Mouse (Mus musculus) kidney, adult 8-10 months (tissue): ENCODE results near the gene Smarcd1.
"Not testable (repeated sequence)": the region's sequence is repeated elsewhere in the genome, so short reads cannot be mapped to it uniquely, and the experiment has no call there.

Experiments
- DNase-seq, 2 experiments: peaks; one replicate each; pipeline ENCODE4 v3.0.0; 2022

Smarcd1 gene

DNA sequence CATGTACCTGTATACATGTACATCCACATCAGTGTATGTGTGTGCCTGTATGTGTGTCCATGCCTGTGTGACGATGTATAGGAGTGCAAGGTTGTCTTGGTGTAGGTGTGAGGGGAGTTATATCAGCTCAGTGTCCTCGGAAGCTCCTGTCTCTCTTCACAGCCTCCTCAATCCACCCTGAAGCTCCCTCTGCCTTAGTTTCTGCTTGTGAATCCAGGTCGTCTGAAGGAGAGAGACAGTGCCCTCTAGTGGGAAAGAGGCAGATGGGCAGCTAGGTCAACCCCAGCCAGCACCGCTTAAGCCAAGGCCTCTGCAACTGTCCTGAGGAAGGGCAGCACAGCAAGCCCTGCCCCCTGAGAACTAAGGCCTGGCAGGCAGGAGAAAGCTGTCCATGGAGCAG is 13.2 kb upstream of the Smarcd1 start:
- peak in 1 of 2 experiments; percentile 60 for DNase-seq

DNA sequence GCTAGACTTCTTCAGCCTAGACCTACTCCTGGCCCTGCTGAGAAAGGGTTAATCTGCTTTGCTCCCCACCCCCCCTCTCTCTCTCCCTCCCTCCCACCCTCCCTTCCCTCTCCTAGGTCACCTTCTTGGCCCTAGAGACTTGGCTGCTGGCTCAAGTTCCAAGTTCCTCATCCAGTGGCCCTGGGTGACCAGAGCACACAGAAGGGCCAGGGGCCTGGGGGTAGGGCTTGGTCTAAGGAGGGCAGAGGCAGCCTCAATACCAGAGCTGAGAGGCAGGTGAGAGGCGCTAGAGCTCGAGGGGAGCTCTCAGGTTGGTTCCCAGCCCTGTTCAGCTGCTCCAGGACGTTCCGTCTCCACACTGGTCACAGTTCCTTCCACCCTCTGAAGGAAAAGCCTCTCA is 11.0 kb upstream of the Smarcd1 start:
- no peak for DNase-seq

DNA sequence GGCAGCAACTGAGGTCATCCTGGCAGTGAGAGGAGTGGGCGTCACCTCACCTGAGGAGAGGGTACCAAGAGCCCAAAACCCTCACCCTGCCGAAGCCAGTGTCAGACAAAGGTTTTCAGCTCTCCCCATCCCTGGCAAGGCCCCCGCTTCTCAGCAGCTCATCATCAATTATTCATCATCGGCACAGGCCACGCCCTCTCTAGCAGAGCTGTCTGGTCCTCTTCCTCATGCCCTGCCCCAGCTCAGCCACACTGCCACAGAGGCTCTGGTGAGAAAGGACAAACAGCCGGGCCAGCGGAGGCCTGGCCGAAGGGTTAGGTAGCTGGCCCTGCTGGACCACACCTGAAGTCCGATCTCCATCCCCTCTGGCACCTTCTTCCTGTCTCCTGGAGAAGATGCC is 10.0 kb upstream of the Smarcd1 start:
- no peak for DNase-seq

DNA sequence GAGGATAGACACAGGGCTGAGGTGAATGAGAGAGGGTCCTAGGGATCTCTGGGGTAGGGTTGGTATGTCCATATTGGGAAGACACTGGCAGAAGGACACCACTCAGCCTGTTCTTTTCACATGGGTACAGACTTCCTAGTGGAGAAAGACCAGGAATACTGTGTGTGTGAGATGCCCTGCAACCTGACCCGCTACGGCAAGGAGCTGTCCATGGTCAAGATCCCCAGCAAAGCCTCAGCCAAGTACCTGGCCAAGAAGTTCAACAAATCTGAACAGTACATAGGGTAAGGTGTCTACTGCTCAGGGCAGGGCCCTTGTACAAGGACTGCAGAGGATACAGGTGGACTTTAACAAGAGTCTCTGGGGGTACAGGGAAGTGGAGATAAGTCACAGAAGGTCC is 4.6 kb upstream of the Smarcd1 start:
- DNase-seq: no peak

DNA sequence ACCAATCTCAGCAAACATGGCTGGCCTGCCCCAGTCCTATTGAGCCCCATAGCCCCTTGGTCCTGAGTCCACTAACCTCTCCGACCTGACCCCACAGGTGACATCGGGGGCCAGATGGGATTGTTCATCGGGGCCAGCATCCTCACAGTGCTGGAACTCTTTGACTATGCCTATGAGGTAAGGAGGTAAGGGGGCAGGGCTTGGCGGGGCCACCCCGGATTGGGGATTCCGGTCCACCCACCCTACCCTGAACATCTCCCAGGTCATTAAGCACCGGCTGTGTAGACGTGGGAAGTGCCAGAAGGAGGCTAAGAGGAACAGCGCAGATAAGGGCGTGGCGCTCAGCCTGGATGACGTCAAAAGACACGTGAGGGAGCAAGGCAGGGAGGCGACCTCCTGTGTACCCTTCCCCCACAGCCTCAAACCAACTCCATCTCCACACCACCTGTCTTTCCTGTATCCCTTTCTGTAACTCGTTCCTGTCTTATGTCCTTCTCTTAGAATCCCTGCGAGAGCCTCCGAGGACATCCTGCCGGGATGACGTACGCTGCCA is 3.3 kb upstream of the Smarcd1 start:
- DNase-seq: no peak

DNA sequence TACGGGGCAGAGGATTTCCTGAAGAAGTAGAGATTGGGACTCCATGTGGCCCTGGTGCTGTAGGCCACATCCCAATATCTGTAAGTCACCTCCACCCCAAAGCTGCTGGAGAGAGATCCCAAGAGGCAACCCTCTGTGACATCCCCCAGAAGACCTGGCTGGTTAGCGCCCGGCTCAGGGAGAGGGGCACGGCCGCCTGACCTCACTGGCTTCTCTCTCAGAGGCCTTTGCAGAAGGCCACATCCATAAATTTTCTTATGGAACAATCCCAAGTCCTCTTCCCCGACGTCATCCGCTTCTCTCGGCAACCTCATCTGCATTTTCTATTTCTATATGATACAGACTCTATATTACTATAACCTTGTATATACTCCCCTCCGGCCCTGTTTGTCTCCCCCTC is 2.2 kb upstream of the Smarcd1 start:
- DNase-seq: no peak

DNA sequence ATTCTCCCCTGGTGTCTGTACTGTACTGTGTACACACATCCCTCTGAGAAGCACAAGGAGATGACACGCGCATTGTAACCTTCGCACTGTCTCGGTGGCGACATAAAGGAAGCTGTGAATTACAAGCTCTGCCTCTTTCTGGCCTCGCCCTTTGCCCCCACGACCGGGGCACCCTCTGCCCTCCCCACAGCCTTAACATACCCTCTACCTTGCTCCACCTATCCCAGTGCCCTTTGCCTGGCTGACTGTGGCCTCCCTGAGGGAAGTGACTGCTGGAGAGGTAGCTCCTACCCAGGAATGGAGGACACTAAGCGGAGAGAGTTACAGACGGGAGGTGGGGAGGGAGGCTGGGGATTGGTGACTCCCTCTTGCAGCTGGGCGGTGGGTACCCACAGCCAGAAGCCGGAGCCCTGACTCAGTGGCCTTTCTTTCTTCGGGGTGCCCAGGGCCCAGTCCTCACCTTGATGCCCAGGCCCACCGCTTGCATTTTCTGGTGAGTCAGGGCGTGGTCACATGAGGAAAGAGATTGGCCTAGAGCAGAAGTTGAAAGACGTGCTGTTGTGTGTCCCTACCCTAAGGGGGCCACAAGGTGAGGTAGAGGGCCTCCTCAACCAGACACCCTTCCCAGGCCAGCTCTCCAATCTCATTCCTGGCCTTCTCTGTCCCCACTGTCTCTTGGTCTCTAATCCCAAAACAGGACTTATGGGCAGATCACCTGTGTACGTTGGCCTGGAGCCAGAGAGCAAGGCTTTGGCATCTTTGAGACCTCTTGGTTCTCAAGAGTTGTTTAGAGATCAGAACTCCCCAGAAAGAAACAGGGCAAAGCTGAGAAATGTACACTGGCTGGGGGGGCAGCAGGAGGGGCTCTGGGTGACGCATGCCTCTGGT is 1.5 kb upstream of the Smarcd1 start:
- DNase-seq: peak in 1 of 2 experiments; percentile 53

DNA sequence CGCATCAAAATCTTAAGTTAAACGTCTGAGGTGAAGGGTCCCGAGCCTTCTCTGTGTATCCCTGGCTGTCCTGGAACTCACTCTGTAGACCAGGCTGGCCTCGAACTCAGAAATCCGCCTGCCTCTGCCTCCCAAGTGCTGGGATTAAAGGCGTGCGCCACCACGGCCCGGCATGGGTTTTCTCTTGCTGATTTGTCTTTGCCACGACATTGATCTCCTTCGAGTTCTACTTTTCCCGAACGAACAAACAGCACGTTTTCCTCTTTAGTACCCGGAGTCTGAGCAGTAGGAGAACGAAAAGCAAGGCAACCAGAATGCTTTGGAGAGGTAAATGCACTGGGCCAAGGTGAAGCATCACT is 310 bp upstream of the Smarcd1 start:
- DNase-seq: not testable (repeated sequence)

DNA sequence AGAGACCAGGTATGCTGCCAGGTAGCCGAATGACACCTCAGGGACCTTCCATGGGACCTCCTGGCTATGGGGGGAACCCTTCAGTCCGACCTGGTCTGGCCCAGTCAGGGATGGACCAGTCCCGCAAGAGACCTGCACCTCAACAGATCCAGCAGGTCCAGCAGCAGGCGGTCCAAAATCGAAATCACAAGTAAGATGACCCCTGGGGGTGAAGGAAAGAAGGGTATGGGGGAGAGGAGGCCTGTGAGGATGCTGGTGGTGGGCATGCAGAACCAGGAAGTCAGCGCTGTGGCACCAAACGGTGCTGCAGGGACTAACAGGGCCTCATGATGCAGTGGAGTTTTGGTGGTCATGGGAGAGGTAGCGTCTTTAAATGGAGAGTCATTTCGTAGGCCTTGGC is 1.2 kb downstream of the Smarcd1 start:
- DNase-seq: no peak

DNA sequence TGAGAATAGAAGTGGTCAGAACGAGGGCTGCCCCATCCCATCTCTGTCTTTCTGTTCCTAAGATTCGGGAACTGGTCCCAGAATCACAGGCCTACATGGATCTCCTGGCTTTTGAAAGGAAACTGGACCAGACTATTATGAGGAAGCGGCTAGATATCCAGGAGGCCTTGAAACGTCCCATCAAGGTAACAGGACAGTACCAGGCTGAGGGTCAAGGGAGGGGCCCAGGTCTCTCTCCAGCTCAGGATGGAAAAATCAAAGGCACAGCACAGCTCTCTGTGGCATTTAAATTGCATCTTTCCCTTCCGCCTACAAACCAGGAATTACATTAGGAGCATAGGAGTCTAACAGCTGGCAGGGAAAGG is 1.7 kb downstream of the Smarcd1 start:
- no peak for DNase-seq

DNA sequence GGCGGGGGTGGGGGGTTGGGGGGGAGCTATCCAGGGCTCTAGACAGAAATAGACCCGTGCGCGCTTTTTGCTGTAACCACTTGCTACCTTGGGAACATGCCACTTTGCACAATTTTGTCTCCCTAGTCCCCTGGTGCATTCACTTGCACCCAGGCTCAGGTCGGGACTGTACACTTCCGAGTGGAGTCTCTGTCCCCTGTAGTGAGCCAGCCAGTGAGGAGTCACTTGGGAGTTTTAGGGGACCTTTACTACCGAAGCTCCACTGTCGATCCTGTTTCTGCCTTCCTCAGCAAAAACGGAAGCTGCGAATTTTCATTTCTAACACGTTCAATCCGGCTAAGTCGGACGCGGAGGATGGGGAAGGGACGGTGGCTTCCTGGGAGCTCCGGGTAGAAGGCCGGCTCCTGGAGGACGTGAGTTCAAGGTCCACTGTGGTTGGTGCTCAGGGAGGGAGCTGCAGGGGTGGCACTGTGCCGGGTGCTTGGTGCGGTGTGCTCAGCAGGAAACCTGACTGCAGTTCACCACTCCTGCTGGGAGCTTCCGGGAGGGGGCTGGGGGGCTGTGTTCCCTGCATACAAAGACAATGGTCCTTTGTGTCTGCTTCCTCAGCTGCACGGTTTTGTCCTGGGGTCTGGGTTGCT is 2.2 kb downstream of the Smarcd1 start:
- DNase-seq: peak; percentile 72 to 80

DNA sequence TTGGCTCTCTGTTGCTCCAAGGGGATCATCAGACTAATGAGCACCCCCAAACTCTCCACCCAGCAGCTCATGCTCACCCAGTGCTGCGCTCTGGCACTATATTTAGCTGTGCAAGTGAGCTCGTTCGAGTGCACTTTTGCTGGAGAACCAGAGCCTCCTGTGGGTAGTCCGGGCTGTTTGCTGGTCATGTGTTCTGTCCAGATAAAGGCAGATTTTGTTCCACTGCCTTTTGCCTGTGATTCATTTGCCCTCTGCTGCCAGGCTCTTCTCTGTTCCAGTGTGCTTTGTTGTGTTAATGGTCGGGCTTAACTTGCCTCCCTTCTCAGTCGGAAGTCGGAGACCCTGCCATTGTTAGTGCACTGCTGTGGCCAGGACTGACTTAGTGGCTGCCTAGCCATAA is 3.0 kb downstream of the Smarcd1 start:
- DNase-seq: no peak

DNA sequence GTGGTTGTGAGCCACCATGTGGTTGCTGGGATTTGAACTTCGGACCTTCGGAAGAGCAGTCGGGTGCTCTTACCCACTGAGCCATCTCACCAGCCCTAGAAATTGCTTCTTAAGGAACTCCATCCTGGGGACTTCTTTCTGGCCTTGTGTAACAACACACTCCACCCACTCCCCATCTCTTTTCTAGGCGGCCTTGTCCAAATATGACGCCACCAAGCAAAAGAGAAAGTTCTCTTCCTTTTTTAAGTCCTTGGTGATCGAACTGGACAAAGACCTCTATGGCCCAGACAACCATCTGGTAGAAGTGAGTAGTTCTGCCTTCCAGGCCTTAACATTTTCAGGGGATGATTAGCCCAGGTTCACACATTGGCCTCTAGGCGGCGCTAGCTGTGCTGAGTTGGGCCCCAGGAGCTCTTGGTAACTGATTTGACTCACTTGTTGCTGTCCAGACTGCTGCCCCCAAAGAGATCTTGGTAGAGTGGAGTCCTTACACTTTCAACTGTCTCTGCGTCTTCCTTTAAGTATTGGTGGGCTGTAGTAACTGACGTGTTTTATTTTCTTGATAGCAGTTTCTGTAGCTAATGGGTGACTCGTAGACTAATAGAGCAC is 3.6 kb downstream of the Smarcd1 start, which contains the start of gene Gm17349:
TSS of gene Gm17349 (minus strand) at position 51 of the 609 bp plus-strand sequence.
- DNase-seq: peak in 1 of 2 experiments; percentile 68

DNA sequence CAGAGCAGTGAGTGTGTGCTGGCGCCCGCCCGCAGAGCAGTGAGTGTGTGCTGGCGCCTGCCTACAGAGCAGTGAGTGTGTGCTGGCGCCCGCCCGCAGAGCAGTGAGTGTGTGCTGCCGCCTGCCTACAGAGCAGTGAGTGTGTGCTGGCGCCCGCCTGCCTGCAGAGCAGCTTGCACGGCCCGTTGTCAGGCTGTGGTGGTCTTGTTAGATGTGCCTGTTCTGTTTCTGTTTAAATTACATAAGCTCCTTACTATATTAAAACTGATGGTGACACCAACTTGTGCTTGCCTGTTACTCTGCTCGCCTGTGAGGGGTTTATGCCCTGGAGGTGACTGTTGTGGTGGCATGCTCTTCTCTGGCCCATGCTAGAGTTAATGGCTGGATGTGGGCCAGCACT is 6.2 kb downstream of the Smarcd1 start:
- no peak for DNase-seq

DNA sequence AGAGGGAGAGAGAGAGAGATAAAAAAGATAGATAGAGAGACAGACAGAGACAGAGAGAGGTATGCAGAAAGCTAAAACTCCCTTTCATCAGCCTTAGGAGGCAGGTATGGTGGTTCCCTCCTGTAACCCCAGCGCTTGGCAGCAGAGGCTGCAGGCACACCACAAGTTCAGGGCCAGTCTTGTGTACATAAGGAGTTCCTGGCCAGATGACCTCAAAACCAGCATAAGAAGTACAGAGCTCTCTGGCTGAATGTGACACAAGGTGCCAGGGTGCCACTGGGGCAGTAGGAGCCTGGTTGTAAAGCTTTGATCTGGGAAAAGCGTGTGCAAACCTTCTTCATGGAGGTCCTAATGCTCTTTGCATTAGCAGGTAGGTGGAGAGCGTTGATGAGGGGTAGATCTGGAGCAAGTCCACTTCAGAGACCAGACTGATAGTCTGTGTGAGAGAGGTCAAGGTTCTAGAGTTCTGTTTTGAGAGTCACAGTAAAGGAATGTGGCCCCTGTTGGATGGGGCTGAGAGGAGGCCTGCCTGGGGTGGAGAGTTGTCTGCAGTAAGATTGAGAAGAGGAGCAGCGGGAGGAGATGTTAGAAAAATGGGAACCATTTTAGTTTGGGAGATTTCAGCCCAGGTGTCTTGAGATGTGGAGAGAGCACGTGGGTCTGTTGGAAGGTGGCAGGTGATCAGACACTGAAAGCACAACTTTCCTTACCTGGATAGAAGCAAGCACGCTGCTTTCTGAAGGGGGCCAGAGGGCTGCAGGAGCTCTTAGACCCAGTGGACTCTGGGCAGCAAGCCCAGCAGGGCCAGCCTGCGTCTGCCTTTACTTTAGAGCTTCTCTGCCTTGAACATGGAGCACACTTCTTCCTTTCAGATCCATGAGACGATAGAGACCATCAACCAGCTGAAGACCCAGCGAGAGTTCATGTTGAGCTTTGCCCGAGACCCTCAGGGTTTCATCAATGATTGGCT is 8.6 kb downstream of the Smarcd1 start:
- no peak for DNase-seq

DNA sequence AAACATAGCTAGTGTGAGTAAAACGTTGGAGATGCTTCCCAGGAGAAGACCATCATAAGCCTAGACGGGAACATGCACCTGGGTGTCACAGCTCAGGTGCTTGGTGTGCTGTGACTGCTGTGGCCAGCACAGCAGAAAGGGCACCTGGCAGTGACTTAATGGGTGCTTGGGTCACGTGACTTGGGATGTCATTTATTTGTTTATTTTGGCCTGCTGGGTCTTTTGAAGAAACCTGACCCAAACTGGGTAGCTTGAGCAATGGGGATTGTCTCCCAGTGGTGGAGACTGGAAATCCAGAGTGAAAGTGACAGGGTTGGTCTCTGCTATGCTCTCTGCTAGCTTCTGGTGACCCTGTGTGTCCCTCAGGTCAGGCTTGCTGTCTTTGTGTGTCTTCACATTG is 9.6 kb downstream of the Smarcd1 start:
- no peak for DNase-seq

DNA sequence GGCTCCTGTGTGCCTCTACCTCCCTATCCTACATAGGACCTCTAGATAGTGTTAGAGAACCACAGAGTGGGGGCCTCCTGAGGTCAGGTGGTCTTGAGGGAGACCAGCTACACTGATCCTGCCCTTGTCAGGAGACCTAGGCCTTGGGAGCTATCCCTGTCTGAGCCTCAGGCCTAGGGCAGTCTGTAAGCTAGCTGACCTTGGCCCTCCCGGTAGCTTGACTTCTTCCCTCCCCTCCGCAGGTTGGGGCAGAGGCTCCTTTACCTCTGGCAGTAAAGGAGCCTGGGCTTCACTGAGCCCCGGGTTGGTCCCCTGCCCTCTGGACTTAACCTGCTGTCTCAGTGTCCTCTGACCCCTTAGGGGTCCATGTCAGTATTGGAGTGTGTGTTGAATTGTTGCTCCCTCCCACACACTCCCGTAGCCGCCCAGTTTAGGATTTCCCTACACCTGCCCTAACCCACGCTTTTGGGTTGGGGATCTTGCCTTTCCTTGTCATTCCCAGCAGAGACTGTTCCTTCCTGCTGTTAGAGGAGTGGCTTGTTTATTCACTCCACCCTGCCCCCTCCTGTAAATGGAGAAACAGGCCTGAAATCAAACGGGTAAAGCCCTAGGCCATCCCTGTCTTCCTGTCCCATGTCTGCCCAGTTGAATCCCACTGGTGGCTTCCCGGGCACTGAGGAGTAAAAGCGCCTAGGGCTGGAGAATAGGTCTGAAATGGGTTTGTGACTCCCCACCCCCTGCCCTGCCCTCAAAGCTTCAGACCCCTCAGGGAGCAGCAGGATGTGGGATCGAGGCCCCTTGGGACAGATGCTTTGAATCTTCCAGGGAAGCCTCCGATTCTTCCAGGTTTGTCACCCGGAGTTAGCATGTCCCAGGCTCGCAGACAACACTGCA is 11.0 kb downstream of the Smarcd1 start:
- DNase-seq: no peak

DNA sequence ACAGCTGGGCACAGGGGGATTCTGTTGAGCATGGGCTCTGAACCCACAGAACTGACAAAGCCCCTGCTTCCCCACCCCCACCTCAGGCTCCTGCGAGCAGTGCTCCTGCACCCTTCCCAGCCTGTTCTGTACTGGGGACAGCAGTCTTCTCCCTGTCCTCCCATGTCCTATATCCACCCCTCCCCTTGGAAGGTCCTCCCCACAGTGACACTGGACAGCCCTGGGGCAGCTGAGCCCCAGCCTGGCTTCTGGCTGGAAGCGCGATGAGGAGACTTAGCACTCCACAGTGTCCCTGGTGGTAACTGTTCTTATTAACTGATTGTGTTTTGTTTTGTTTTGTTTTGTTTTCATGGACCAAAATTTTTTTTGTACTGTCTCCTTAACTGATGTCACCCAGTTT is 11.6 kb downstream of the Smarcd1 start:
- no peak for DNase-seq

DNA sequence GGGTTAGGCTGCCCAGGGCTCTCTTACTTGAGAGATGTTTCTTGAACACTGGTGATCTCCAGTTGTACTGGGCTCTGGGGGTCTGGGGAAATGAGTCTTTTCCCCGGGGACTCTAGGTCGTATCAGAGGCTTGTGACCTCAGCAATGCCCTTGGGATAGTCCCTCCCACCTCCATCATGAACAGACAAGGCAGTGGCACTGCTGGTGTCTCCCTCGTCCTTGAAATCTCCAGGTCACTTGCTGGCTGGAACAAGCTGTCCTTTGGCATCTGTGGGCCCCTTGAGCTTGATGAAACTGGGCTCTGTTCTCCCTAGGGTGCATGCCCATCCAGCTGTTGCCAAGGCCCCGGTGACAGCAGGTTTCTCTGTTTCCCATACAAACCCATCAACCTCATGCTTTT is 12.3 kb downstream of the Smarcd1 start:
- no peak for DNase-seq

DNA sequence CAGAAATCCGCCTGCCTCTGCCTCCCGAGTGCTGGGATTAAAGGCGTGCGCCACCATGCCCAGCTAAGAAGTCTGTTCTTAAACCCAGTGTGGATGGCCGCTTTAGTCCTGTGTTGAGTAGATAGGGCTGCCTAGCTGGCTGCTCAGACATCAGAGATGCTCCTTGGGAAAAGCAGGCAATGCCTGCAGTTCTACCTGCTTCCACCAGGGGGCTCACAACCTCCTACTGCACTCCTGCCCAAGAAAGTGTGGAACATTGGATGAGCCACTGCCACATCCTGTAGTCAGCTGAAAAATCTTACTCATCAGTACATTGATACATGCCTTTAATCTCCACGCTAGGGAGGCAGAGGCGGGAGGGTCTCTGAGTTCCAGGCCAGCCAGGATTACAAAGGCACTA is 12.9 kb downstream of the Smarcd1 start:
- peak; percentile 78 to 86 for DNase-seq

DNA sequence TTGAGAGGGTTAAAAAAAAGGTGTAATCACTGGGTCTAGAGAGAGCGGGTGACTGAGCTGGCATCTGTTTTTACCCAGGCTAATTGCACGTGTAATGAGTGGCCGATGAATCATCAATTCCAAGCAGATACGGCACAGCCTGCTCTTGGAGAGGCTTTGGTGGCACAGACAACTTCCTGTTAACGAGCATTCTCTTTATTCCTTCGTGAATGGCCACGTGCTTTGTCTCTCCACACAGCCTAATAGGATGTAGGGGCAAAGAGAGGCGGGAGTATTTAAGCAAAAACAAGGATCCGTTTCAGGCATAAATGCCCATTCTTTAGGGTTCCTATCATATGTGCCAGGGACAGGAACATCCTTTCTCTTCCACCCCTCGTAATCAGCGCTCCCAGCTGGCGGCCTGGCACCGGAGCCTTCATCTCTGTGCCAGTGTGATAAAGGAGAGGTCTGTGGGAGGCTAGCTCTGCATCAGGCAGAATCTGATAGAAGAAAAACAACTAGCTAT is 13.5 kb downstream of the Smarcd1 start:
- DNase-seq: no peak
